ENCODE assay signal across 17 mouse cellular contexts in the genomic region with DNA sequence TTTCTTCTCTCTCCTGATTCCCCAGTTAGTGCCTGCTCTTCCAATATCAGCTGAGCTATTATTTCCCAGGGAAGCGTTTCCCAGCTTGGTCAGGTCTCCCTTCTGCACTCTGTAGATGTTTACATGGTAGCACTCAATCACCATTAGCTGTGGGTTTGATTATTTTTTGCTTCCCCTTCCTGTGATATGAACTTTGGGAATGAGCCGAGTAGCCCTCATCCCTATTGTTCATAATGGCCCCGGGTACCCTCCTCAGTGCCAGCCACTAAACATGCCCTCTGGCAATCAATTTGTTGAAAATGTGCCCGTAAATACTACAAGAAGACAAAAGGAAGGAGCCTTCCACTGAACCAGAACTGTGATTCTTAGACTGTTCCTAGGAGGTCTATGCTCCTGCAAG.
"Had no signal": no experiment of that assay in that cellular context is flagged by ENCODE, and none has a peak within 500 bp of the region (broad histone marks: within the 10 kb centered on the region; RNA-seq: fewer than 3 reads in every experiment).

No protein-coding gene starts in this region.

- H3K36me3 ChIP-seq: liver, embryonic 13.5 days; liver, embryonic 15.5 days; neural tube, embryonic 12.5 days; stomach, embryonic 15.5 days had no signal

- H3K4me3 ChIP-seq: liver, embryonic 13.5 days; liver, embryonic 15.5 days; neural tube, embryonic 12.5 days; stomach, embryonic 15.5 days had no signal

- H3K4me1 ChIP-seq: liver, embryonic 13.5 days; liver, embryonic 15.5 days; stomach, embryonic 15.5 days had no signal

- H3K9me3 ChIP-seq: liver, embryonic 13.5 days; liver, embryonic 15.5 days; neural tube, embryonic 12.5 days; stomach, embryonic 15.5 days had no signal

- H3K4me2 ChIP-seq: liver, embryonic 11.5 days; liver, embryonic 13.5 days; liver, embryonic 15.5 days; lung, embryonic 14.5 days; midbrain, embryonic 11.5 days; neural tube, embryonic 12.5 days; stomach, embryonic 15.5 days had no signal

- H3K27ac ChIP-seq: liver, embryonic 13.5 days; liver, embryonic 15.5 days; neural tube, embryonic 12.5 days; stomach, embryonic 15.5 days; stomach, postnatal 0 days had no signal

- ATAC-seq: liver, postnatal 0 days had no signal

- H3K27me3 ChIP-seq: liver, embryonic 13.5 days; liver, embryonic 15.5 days; neural tube, embryonic 12.5 days; stomach, embryonic 15.5 days had no signal

- H3K9ac ChIP-seq: liver, embryonic 13.5 days; liver, embryonic 15.5 days; liver, postnatal 0 days; lung, embryonic 14.5 days; neural tube, embryonic 12.5 days; stomach, embryonic 15.5 days had no signal

- DNase-seq: liver; liver, embryonic 13.5 days; liver, postnatal 0 days; lung, embryonic 14.5 days; midbrain, embryonic 14.5 days; retina, postnatal 1 day; right cerebral cortex, adult 18-20 months; right cerebral cortex, postnatal 25 days; thymus, adult 2 months; thymus, postnatal 25 days; thymus, postnatal 4 days had no signal
